Mouse (Mus musculus): Measurements from ENCODE around the gene Fam184b. TPM values are rescaled to one million over a fixed set of nuclear protein-coding genes. Genes with fewer than 3 reads are reported as not detected.

Gene Fam184b
- polyA plus RNA-seq, 1 experiment from 2014 or later: 0.23 TPM

DNA sequence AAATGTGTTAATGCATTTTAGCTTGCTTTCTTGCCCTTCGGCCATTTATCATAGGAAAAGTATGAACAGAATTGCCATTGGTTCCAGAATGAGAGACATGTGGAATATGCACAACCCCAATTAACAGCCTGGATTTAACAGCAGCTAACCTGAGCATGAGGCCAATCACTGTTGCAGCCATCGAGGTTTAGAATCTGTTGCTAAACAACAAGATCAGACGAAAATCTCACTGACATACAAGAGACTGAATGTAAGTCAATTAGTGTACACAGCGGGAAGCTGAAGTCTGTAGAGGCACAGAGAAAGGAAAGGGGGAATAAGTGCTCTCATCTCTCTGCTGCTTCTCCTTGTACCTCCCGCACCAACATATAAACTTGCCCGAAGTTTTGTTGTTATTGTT is 46.1 kb downstream of the Fam184b start:
- WGBS: 67% methylated on average over 6 of the region's 6 CpGs
- H3K9ac ChIP-seq: no peak overlapping the region
- peaks cover 3% of the 10 kb centered on the region; the same call in 1 of the 2 replicates for H3K9me3 ChIP-seq
- no peak overlapping the region for H3K4me3 ChIP-seq
- no peak for ATAC-seq (ENCODE audit: extremely low read depth, insufficient number of reproducible peaks, low FRiP score, low TSS enrichment)
- H3K27me3 ChIP-seq (replicated peaks): no peaks in the 10 kb centered on the region
- H3K36me3 ChIP-seq: no peaks in the 10 kb centered on the region
- no peak overlapping the region for H3K27ac ChIP-seq (replicated peaks)
- no peaks in the 10 kb centered on the region for H3K4me1 ChIP-seq
- H3K4me2 ChIP-seq: no peak overlapping the region

DNA sequence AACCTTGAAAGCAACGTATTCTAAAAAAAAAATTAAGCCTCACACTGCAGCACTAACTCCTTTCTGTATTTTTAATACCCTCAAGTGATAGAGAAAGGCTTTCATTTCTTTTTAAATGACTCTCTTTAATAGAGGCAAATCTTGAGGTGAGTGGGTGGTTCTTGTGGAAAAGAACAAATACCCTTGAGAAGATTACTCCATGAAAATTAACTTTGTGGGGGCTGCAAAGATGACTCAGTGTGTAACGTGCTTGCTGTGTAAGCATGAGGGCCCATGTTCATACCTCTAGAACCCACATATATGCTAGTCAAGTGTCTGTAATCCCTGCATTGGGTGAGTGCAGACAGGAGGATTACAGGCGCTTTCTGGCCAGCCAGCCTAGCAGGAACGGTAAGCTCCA is 49.3 kb downstream of the Fam184b start:
- Histone ChIP-seq H3K4me3 (no peak overlapping the region), H3K27me3 (replicated peaks) (no peaks in the 10 kb centered on the region), H3K9ac (no peak overlapping the region), H3K27ac (replicated peaks) (no peak overlapping the region), H3K4me1 (no peaks in the 10 kb centered on the region), H3K9me3 (peaks cover 12% of the 10 kb centered on the region; the same call in 1 of the 2 replicates), H3K4me2 (no peak overlapping the region), H3K36me3 (no peaks in the 10 kb centered on the region)
- WGBS: 74% methylated on average over 4 of the region's 4 CpGs
- no peak for ATAC-seq (ENCODE audit: extremely low read depth, insufficient number of reproducible peaks, low FRiP score, low TSS enrichment)

DNA sequence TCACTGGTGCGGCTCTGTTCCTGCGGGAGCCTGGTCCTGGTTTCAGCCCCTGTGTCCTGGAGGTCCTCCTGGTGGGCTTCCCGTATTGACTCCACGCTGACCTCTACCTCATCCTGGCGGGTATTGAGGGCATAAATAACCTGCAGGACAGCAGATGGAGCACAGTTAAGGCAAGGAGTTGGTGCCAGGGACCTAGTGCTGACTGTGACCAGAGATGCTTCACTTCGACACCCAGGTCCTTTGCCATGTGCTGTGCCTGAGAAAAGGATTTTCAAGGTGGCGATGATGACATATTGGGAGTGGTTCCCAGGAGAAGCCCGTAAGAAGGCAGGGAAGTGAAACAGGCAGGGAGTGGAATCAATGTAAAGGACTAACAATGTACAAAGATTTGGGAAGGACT is 54.8 kb downstream of the Fam184b start:
- WGBS: 69% methylated on average over 8 of the region's 8 CpGs
- H3K27ac ChIP-seq (replicated peaks): no peak overlapping the region
- no peaks in the 10 kb centered on the region for H3K27me3 ChIP-seq (replicated peaks)
- H3K9me3 ChIP-seq: peaks cover 12% of the 10 kb centered on the region; the same call in 1 of the 2 replicates
- H3K4me3 ChIP-seq: no peak overlapping the region
- H3K36me3 ChIP-seq: no peaks in the 10 kb centered on the region
- no peak for ATAC-seq (ENCODE audit: extremely low read depth, insufficient number of reproducible peaks, low FRiP score, low TSS enrichment)
- no peak overlapping the region for H3K9ac ChIP-seq
- no peaks in the 10 kb centered on the region for H3K4me1 ChIP-seq
- H3K4me2 ChIP-seq: no peak overlapping the region

DNA sequence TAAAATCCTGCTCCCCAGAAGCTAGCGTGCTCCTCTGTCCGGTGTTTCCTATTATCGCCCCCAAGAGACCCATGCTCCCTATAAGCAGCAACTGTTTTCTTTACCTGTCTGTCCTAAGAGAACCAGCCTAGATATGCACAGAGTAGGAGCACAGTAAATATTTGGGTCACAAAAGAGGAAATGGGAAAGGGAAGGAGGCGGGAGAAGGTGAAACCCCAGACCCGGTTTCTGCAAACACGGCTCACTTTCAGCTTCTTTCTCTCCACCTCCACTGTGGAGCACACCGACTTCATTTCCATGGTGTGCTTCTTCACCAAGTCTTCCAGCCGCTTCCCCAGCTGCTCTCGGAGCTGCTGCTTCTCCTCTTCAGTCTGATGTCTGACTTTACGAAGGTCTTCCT is 59.1 kb downstream of the Fam184b start:
- H3K36me3 ChIP-seq: no peaks in the 10 kb centered on the region
- H3K4me3 ChIP-seq: no peak overlapping the region
- H3K4me2 ChIP-seq: no peak overlapping the region
- H3K27ac ChIP-seq (replicated peaks): no peak overlapping the region
- 0 out of 2 replicates have a peak, but pooled peaks cover under 1% of the 10 kb centered on the region for H3K9me3 ChIP-seq
- H3K4me1 ChIP-seq: no peaks in the 10 kb centered on the region
- no peaks in the 10 kb centered on the region for H3K27me3 ChIP-seq (replicated peaks)
- H3K9ac ChIP-seq: no peak overlapping the region
- no peak for ATAC-seq (ENCODE audit: extremely low read depth, insufficient number of reproducible peaks, low FRiP score, low TSS enrichment)
- WGBS: 68% methylated on average over 10 of the region's 10 CpGs

GRCm38 (mm10) chr5:45577376-45577775 is 62.0 kb downstream of the Fam184b start:
- Histone ChIP-seq H3K4me3 (no peak overlapping the region), H3K9me3 (no peaks in the 10 kb centered on the region), H3K4me2 (no peak overlapping the region), H3K27me3 (replicated peaks) (no peaks in the 10 kb centered on the region), H3K9ac (no peak overlapping the region), H3K4me1 (no peaks in the 10 kb centered on the region), H3K27ac (replicated peaks) (no peak overlapping the region), H3K36me3 (no peaks in the 10 kb centered on the region)
- 88% methylated on average over 1 of the region's 1 CpGs for WGBS
- no peak for ATAC-seq (ENCODE audit: extremely low read depth, insufficient number of reproducible peaks, low FRiP score, low TSS enrichment)

DNA sequence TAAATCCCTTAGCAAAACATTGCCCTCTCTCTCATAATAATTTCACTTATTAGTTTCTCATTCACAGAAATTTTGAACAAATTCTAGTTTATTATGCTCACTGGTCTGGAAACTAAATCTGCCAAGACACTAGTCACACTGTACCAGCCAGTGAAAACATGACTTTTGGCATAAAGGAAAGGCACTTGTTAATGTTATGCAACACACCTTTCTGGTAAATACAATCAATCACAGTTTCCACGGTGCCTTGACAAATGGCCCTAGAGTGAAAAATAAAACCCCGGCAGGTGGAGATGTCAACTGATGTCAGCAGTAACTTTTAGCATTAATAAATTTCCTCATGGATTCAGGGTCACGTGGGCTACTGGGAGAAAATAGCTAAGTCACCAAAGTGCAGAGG is 62.7 kb downstream of the Fam184b start:
- H3K36me3 ChIP-seq: no peaks in the 10 kb centered on the region
- H3K27me3 ChIP-seq (replicated peaks): no peaks in the 10 kb centered on the region
- ATAC-seq (ENCODE audit: extremely low read depth, insufficient number of reproducible peaks, low FRiP score, low TSS enrichment): no peak
- 73% methylated on average over 3 of the region's 3 CpGs for WGBS
- no peaks in the 10 kb centered on the region for H3K4me1 ChIP-seq
- H3K4me2 ChIP-seq: no peak overlapping the region
- H3K27ac ChIP-seq (replicated peaks): no peak overlapping the region
- no peak overlapping the region for H3K9ac ChIP-seq
- no peaks in the 10 kb centered on the region for H3K9me3 ChIP-seq
- H3K4me3 ChIP-seq: no peak overlapping the region

- no peak overlapping the region for H3K27ac ChIP-seq (replicated peaks)
- 76% methylated on average over 5 of the region's 5 CpGs for WGBS
- no peaks in the 10 kb centered on the region for H3K4me1 ChIP-seq
- H3K27me3 ChIP-seq (replicated peaks): no peaks in the 10 kb centered on the region
- no peak for ATAC-seq (ENCODE audit: extremely low read depth, insufficient number of reproducible peaks, low FRiP score, low TSS enrichment)
- peaks cover 4% of the 10 kb centered on the region; the same call in 1 of the 2 replicates for H3K9me3 ChIP-seq
- H3K4me2 ChIP-seq: no peak overlapping the region
- H3K36me3 ChIP-seq: no peaks in the 10 kb centered on the region
- no peak overlapping the region for H3K9ac ChIP-seq
- H3K4me3 ChIP-seq: no peak overlapping the region
Observed at GRCm38 (mm10) chr5:45572816-45573215, 66.6 kb downstream of the Fam184b start.

DNA sequence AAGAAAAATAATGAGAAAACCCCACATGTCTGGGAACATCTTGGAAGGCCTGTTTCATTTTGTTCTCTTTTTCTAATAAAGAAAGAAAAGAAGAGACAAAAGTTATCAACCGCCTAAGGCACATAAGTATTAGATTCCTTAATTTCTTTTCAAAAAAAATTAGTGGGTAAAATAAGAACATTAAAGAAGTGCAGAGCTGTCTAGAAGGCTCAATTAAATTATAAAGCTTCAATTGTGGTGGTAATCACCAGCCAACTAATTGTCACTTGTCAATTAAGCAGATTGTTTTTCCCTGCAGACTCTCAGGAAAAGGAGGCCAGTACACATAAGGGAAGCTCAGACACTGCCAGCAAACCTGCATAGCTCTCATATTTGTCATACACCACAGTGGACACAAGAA is 73.6 kb downstream of the Fam184b start:
- H3K4me2 ChIP-seq: no peak overlapping the region
- ATAC-seq (ENCODE audit: extremely low read depth, insufficient number of reproducible peaks, low FRiP score, low TSS enrichment): no peak
- 78% methylated on average over 1 of the region's 1 CpGs for WGBS
- H3K36me3 ChIP-seq: no peaks in the 10 kb centered on the region
- H3K27ac ChIP-seq (replicated peaks): no peak overlapping the region
- peaks cover 4% of the 10 kb centered on the region; the same call in 1 of the 2 replicates for H3K9me3 ChIP-seq
- no peaks in the 10 kb centered on the region for H3K27me3 ChIP-seq (replicated peaks)
- no peak overlapping the region for H3K9ac ChIP-seq
- no peak overlapping the region for H3K4me3 ChIP-seq
- H3K4me1 ChIP-seq: no peaks in the 10 kb centered on the region

GRCm38 (mm10) chr5:45564054-45564453 is 75.4 kb downstream of the Fam184b start:
- Histone ChIP-seq H3K27ac (replicated peaks) (no peak overlapping the region), H3K4me2 (no peak overlapping the region), H3K4me3 (no peak overlapping the region), H3K9me3 (peaks cover 2% of the 10 kb centered on the region; the same call in 1 of the 2 replicates), H3K27me3 (replicated peaks) (no peaks in the 10 kb centered on the region), H3K9ac (no peak overlapping the region), H3K36me3 (no peaks in the 10 kb centered on the region), H3K4me1 (no peaks in the 10 kb centered on the region)
- 47% methylated on average over 6 of the region's 6 CpGs for WGBS
- no peak for ATAC-seq (ENCODE audit: extremely low read depth, insufficient number of reproducible peaks, low FRiP score, low TSS enrichment)

DNA sequence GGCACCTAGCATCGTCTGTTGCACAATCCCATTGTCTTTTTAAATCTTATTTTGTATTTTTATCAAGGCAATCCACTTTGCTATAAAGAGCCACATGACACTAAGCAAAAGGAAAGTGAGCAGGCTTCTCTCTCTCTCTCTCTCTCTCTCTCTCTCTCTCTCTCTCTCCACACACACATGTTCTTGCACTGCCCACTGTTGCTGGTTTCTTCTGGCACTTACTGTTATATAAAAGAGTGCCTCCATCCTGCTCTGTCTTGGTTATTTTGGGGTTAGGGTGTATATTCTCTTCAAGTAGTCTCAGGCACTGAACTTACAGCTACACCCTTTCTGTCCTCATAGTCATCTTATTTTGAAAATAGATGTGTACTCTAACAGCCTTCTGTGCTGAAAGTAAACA is 89.8 kb downstream of the Fam184b start:
- 71% methylated on average over 1 of the region's 1 CpGs for WGBS
- no peaks in the 10 kb centered on the region for H3K4me1 ChIP-seq
- no peaks in the 10 kb centered on the region for H3K27me3 ChIP-seq (replicated peaks)
- H3K9me3 ChIP-seq: no peaks in the 10 kb centered on the region
- H3K36me3 ChIP-seq: no peaks in the 10 kb centered on the region
- no peak overlapping the region for H3K27ac ChIP-seq (replicated peaks)
- no peak overlapping the region for H3K4me3 ChIP-seq
- no peak overlapping the region for H3K9ac ChIP-seq
- no peak overlapping the region for H3K4me2 ChIP-seq
- ATAC-seq (ENCODE audit: extremely low read depth, insufficient number of reproducible peaks, low FRiP score, low TSS enrichment): no peak

GRCm38 (mm10) chr5:45543374-45543773 is 96.0 kb downstream of the Fam184b start:
- no peak overlapping the region for H3K4me2 ChIP-seq
- no peaks in the 10 kb centered on the region; the same call in 1 of the 2 replicates for H3K27me3 ChIP-seq (replicated peaks)
- H3K4me3 ChIP-seq: no peak overlapping the region
- H3K9me3 ChIP-seq: no peaks in the 10 kb centered on the region
- H3K4me1 ChIP-seq: no peaks in the 10 kb centered on the region
- no peak overlapping the region for H3K27ac ChIP-seq (replicated peaks)
- WGBS: 43% methylated on average over 5 of the region's 5 CpGs
- H3K9ac ChIP-seq: no peak overlapping the region
- no peak for ATAC-seq (ENCODE audit: extremely low read depth, insufficient number of reproducible peaks, low FRiP score, low TSS enrichment)
- H3K36me3 ChIP-seq: no peaks in the 10 kb centered on the region

GRCm38 (mm10) chr5:45539502-45539901 is 99.9 kb downstream of the Fam184b start:
- H3K9me3 ChIP-seq: no peaks in the 10 kb centered on the region
- no peak for ATAC-seq (ENCODE audit: extremely low read depth, insufficient number of reproducible peaks, low FRiP score, low TSS enrichment)
- no peak overlapping the region for H3K9ac ChIP-seq
- H3K4me1 ChIP-seq: no peaks in the 10 kb centered on the region
- H3K36me3 ChIP-seq: no peaks in the 10 kb centered on the region
- H3K27me3 ChIP-seq (replicated peaks): no peaks in the 10 kb centered on the region; the same call in 1 of the 2 replicates
- H3K27ac ChIP-seq (replicated peaks): no peak overlapping the region
- no peak overlapping the region for H3K4me3 ChIP-seq
- WGBS: 45% methylated on average over 10 of the region's 10 CpGs
- no peak overlapping the region for H3K4me2 ChIP-seq

Data from heart, embryonic 13.5 days (tissue).